Mouse (Mus musculus): Measurements from ENCODE around the gene Olfr548-ps1. TPM values are rescaled to one million over a fixed set of nuclear protein-coding genes. Genes with fewer than 3 reads are reported as not detected.
A peak's percentile ranks its signal among the peaks of the same experiment; 100 is the strongest.

Olfr548-ps1 gene
- polyA plus RNA-seq, 1 experiment from 2014 or later: not detected

- Histone ChIP-seq H3K27ac (replicated peaks; ENCODE audit: low read depth, low read length) (no peak within 1 kb of the TSS), H3K27me3 (ENCODE audit: control insufficient read depth, insufficient read depth, low read length) (no peaks in the 10 kb centered on the region), H3K9ac (replicated peaks; ENCODE audit: low read length) (no peak within 1 kb of the TSS), H3K9me3 (ENCODE audit: control insufficient read depth, low read length) (no peaks in the 10 kb centered on the region), H3K4me1 (ENCODE audit: control insufficient read depth, insufficient read depth, low read length) (peaks cover 5% of the 10 kb centered on the region; the same call in 1 of the 2 replicates), H3K4me3 (replicated peaks; ENCODE audit: low read depth, low read length) (0 out of 2 replicates have a peak within 1 kb of the TSS, but pooled peaks have one; percentile 20), H3K36me3 (ENCODE audit: control insufficient read depth, insufficient read depth, low read length) (no peaks in the 10 kb centered on the region), H3K4me2 (ENCODE audit: low read length) (peak within 1 kb of the TSS; percentile 18)
- DNase-seq (peak; percentile 21), ATAC-seq (ENCODE audit: low FRiP score, low TSS enrichment) (no peak)
- 21% methylated on average over 10 of the region's 10 CpGs for whole genome bisulfite sequencing
These were observed 24.6 kb downstream of the Olfr548-ps1 start, which contains the start of gene Trim21 for GRCm38 (mm10) chr7:102564999-102565997. TSS of gene Trim21 (minus strand) at chr7:102565486.

- DNase-seq (no peak), ATAC-seq (ENCODE audit: low FRiP score, low TSS enrichment) (no peak)
- no peaks in the 10 kb centered on the region for H3K27me3 ChIP-seq (ENCODE audit: control insufficient read depth, insufficient read depth, low read length)
- no peak overlapping the region for H3K27ac ChIP-seq (replicated peaks; ENCODE audit: low read depth, low read length)
- H3K9me3 ChIP-seq (ENCODE audit: control insufficient read depth, low read length): no peaks in the 10 kb centered on the region
- WGBS: 90% methylated on average over 4 of the region's 4 CpGs
- no peaks in the 10 kb centered on the region for H3K4me1 ChIP-seq (ENCODE audit: control insufficient read depth, insufficient read depth, low read length)
- H3K9ac ChIP-seq (replicated peaks; ENCODE audit: low read length): no peak overlapping the region
- H3K4me2 ChIP-seq (ENCODE audit: low read length): no peak overlapping the region
- no peaks in the 10 kb centered on the region for H3K36me3 ChIP-seq (ENCODE audit: control insufficient read depth, insufficient read depth, low read length)
- H3K4me3 ChIP-seq (replicated peaks; ENCODE audit: low read depth, low read length): no peak overlapping the region
These were observed 25.5 kb downstream of the Olfr548-ps1 start for GRCm38 (mm10) chr7:102566219-102566618.

DNA sequence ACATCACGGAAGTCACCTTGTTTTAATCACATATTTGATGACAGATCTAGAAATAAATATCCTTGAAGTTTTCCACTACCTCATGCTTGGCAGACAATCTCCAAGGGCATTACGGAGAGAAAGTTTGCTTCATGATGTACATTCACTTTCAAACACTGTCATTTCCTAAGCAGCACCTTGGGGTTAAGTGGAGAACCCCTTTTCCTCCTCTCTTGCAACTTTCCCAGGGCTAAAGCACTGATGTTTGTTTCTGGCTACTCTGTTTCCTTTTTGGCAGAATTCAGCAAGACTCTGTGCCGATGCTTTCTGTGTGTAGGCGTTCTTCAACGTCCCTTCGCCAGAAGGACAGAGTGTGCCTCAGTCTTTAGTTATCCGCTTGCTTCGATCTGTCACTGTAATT is 30.4 kb downstream of the Olfr548-ps1 start, which contains the start of gene Olfr550:
Gene Olfr550, plus strand, starts transcription at position 301 of the 400 bp plus-strand sequence.
- Histone ChIP-seq H3K27me3 (ENCODE audit: control insufficient read depth, insufficient read depth, low read length) (no peaks in the 10 kb centered on the region), H3K4me1 (ENCODE audit: control insufficient read depth, insufficient read depth, low read length) (peaks cover 9% of the 10 kb centered on the region; the same call in 1 of the 2 replicates), H3K9ac (replicated peaks; ENCODE audit: low read length) (no peak within 1 kb of the TSS), H3K27ac (replicated peaks; ENCODE audit: low read depth, low read length) (no peak within 1 kb of the TSS), H3K36me3 (ENCODE audit: control insufficient read depth, insufficient read depth, low read length) (no peaks in the 10 kb centered on the region), H3K4me2 (ENCODE audit: low read length) (no peak within 1 kb of the TSS), H3K9me3 (ENCODE audit: control insufficient read depth, low read length) (no peaks in the 10 kb centered on the region), H3K4me3 (replicated peaks; ENCODE audit: low read depth, low read length) (no peak within 1 kb of the TSS)
- DNase-seq: no peak
- WGBS: 96% methylated on average over 8 of the region's 8 CpGs
- no peak for ATAC-seq (ENCODE audit: low FRiP score, low TSS enrichment)

- peak overlapping the region; percentile 45; the same call in 1 of the 2 replicates for H3K27ac ChIP-seq (replicated peaks; ENCODE audit: low read depth, low read length)
- no peak overlapping the region for H3K9ac ChIP-seq (replicated peaks; ENCODE audit: low read length)
- no peak overlapping the region for H3K4me3 ChIP-seq (replicated peaks; ENCODE audit: low read depth, low read length)
- no peaks in the 10 kb centered on the region for H3K9me3 ChIP-seq (ENCODE audit: control insufficient read depth, low read length)
- ATAC-seq (ENCODE audit: low FRiP score, low TSS enrichment) (peak; percentile 67; the same call in 1 of the 2 replicates), DNase-seq (peak; percentile 80)
- no peaks in the 10 kb centered on the region for H3K27me3 ChIP-seq (ENCODE audit: control insufficient read depth, insufficient read depth, low read length)
- H3K4me2 ChIP-seq (ENCODE audit: low read length): no peak overlapping the region
- WGBS: 31% methylated on average over 3 of the region's 3 CpGs
- H3K4me1 ChIP-seq (ENCODE audit: control insufficient read depth, insufficient read depth, low read length): peaks cover 9% of the 10 kb centered on the region; the same call in 1 of the 2 replicates
- H3K36me3 ChIP-seq (ENCODE audit: control insufficient read depth, insufficient read depth, low read length): no peaks in the 10 kb centered on the region
These were observed 32.6 kb downstream of the Olfr548-ps1 start for GRCm38 (mm10) chr7:102573174-102573830.

- DNase-seq: no peak
- WGBS: 48% methylated on average over 6 of the region's 6 CpGs
- Histone ChIP-seq H3K36me3 (ENCODE audit: control insufficient read depth, insufficient read depth, low read length) (no peaks in the 10 kb centered on the region), H3K9me3 (ENCODE audit: control insufficient read depth, low read length) (no peaks in the 10 kb centered on the region), H3K27ac (replicated peaks; ENCODE audit: low read depth, low read length) (no peak overlapping the region), H3K9ac (replicated peaks; ENCODE audit: low read length) (no peak overlapping the region), H3K4me1 (ENCODE audit: control insufficient read depth, insufficient read depth, low read length) (peaks cover 9% of the 10 kb centered on the region; the same call in 1 of the 2 replicates), H3K4me2 (ENCODE audit: low read length) (no peak overlapping the region), H3K27me3 (ENCODE audit: control insufficient read depth, insufficient read depth, low read length) (no peaks in the 10 kb centered on the region), H3K4me3 (replicated peaks; ENCODE audit: low read depth, low read length) (no peak overlapping the region)
- ATAC-seq (ENCODE audit: low FRiP score, low TSS enrichment): no peak
These were observed 35.3 kb downstream of the Olfr548-ps1 start for GRCm38 (mm10) chr7:102575998-102576397.

- DNase-seq: no peak
- H3K27me3 ChIP-seq (ENCODE audit: control insufficient read depth, insufficient read depth, low read length): no peaks in the 10 kb centered on the region
- no peak for ATAC-seq (ENCODE audit: low FRiP score, low TSS enrichment)
- no peaks in the 10 kb centered on the region for H3K4me1 ChIP-seq (ENCODE audit: control insufficient read depth, insufficient read depth, low read length)
- no peak within 1 kb of the TSS for H3K27ac ChIP-seq (replicated peaks; ENCODE audit: low read depth, low read length)
- 96% methylated on average over 3 of the region's 3 CpGs for WGBS
- H3K4me3 ChIP-seq (replicated peaks; ENCODE audit: low read depth, low read length): no peak within 1 kb of the TSS
- no peaks in the 10 kb centered on the region for H3K9me3 ChIP-seq (ENCODE audit: control insufficient read depth, low read length)
- H3K36me3 ChIP-seq (ENCODE audit: control insufficient read depth, insufficient read depth, low read length): no peaks in the 10 kb centered on the region
- H3K4me2 ChIP-seq (ENCODE audit: low read length): no peak within 1 kb of the TSS
- no peak within 1 kb of the TSS for H3K9ac ChIP-seq (replicated peaks; ENCODE audit: low read length)
These were observed 51.1 kb downstream of the Olfr548-ps1 start, which contains the start of gene Olfr551 for GRCm38 (mm10) chr7:102591786-102592185. TSS of gene Olfr551 (minus strand) at chr7:102591886.

Other genes with a start within 250 kb of the Olfr548-ps1 start
- 36.2 and 65.9 TPM in 2 replicates for gene Rrm1, start 99.2 kb upstream of the Olfr548-ps1 start, polyA plus RNA-seq (2014; fragmentation: Nextera tagmentation; extraction: Ambion mirVana)
- 0.61 and 0.74 TPM in 2 replicates for gene Olfr543, start 59.2 kb upstream of the Olfr548-ps1 start, polyA plus RNA-seq (2014; fragmentation: Nextera tagmentation; extraction: Ambion mirVana)
- 0.14 and 0.22 TPM in 2 replicates for gene Olfr544, start 52.6 kb upstream of the Olfr548-ps1 start, polyA plus RNA-seq (2014; fragmentation: Nextera tagmentation; extraction: Ambion mirVana)
- gene Olfr545, start 41.3 kb upstream of the Olfr548-ps1 start, polyA plus RNA-seq (2014; fragmentation: Nextera tagmentation; extraction: Ambion mirVana): 0.20 TPM in 1 of 2 replicates, not detected in the other
- gene Olfr547, start 6.1 kb upstream of the Olfr548-ps1 start, polyA plus RNA-seq (2014; fragmentation: Nextera tagmentation; extraction: Ambion mirVana): not detected in 2 replicates
- not detected in 2 replicates for gene Olfr549, start 9.0 kb downstream of the Olfr548-ps1 start, polyA plus RNA-seq (2014; fragmentation: Nextera tagmentation; extraction: Ambion mirVana)
- gene Trim21, start 24.6 kb downstream of the Olfr548-ps1 start, polyA plus RNA-seq (2014; fragmentation: Nextera tagmentation; extraction: Ambion mirVana): 0.61 TPM in 1 of 2 replicates, not detected in the other
- gene Olfr550, start 30.5 kb downstream of the Olfr548-ps1 start, polyA plus RNA-seq (2014; fragmentation: Nextera tagmentation; extraction: Ambion mirVana): not detected in 2 replicates
- gene Olfr551, start 51.0 kb downstream of the Olfr548-ps1 start, polyA plus RNA-seq (2014; fragmentation: Nextera tagmentation; extraction: Ambion mirVana): not detected in 2 replicates
- not detected in 2 replicates for gene Olfr552, start 56.9 kb downstream of the Olfr548-ps1 start, polyA plus RNA-seq (2014; fragmentation: Nextera tagmentation; extraction: Ambion mirVana)
- gene Olfr553, start 77.3 kb downstream of the Olfr548-ps1 start, polyA plus RNA-seq (2014; fragmentation: Nextera tagmentation; extraction: Ambion mirVana): not detected in 2 replicates
- not detected in 2 replicates for gene Olfr554, start 97.5 kb downstream of the Olfr548-ps1 start, polyA plus RNA-seq (2014; fragmentation: Nextera tagmentation; extraction: Ambion mirVana)
- not detected in 2 replicates for gene Olfr555, start 117.9 kb downstream of the Olfr548-ps1 start, polyA plus RNA-seq (2014; fragmentation: Nextera tagmentation; extraction: Ambion mirVana)
- gene Olfr556, start 124.0 kb downstream of the Olfr548-ps1 start, polyA plus RNA-seq (2014; fragmentation: Nextera tagmentation; extraction: Ambion mirVana): not detected in 2 replicates
- 6.5 and 8.1 TPM in 2 replicates for gene Trim68, start 146.4 kb downstream of the Olfr548-ps1 start, polyA plus RNA-seq (2014; fragmentation: Nextera tagmentation; extraction: Ambion mirVana)
- gene Olfr557, start 155.0 kb downstream of the Olfr548-ps1 start, polyA plus RNA-seq (2014; fragmentation: Nextera tagmentation; extraction: Ambion mirVana): not detected in 2 replicates
- not detected in 2 replicates for gene Olfr558, start 161.3 kb downstream of the Olfr548-ps1 start, polyA plus RNA-seq (2014; fragmentation: Nextera tagmentation; extraction: Ambion mirVana)
- gene Olfr33, start 178.2 kb downstream of the Olfr548-ps1 start, polyA plus RNA-seq (2014; fragmentation: Nextera tagmentation; extraction: Ambion mirVana): not detected in 2 replicates
- gene Olfr559, start 186.6 kb downstream of the Olfr548-ps1 start, polyA plus RNA-seq (2014; fragmentation: Nextera tagmentation; extraction: Ambion mirVana): not detected in 2 replicates
- gene Olfr560, start 218.5 kb downstream of the Olfr548-ps1 start, polyA plus RNA-seq (2014; fragmentation: Nextera tagmentation; extraction: Ambion mirVana): not detected in 2 replicates
- gene Olfr78, start 218.6 kb downstream of the Olfr548-ps1 start, polyA plus RNA-seq (2014; fragmentation: Nextera tagmentation; extraction: Ambion mirVana): not detected in 2 replicates
- not detected in 2 replicates for gene Olfr561, start 230.3 kb downstream of the Olfr548-ps1 start, polyA plus RNA-seq (2014; fragmentation: Nextera tagmentation; extraction: Ambion mirVana)

Data from midbrain, embryonic 14.5 days (tissue).